Mouse (Mus musculus): ENCODE data around the gene Synj1.

DNA sequence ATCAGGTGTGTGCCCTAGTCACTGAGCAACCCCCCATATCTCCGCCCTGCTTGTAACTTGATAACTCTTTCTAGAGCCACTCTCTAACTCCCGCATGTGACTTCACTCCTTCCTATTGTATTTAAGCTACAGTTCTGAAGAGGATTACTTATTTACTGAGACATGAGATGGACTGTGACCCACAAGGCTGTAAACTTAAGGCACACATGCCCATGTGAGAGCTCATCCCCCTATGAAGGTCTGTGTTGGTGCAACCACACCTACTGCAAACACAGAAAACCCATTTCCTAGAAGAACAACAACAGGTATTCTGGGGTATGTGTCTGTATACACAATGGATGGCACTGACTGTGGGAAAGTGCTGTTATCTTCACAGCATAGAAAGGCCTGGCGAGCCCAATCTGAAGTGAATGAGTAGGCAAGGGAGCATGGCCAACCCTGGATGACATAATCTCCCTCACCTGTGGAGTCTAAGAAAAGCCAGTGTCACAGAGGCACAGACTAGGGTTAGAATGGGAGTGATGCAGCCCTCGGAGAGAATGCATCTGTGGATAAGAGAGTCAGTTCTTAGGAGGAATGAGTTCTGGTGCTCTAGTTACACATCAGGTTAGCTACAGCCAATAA, 6.1 kb downstream of the Synj1 start:
- TF ChIP-seq POLR2A (IDR thresholded peaks at IDR 0.05; ENCODE audit: extremely low read depth, insufficient read depth, low read length) (no peak), CTCF (IDR thresholded peaks at IDR 0.05; ENCODE audit: extremely low read depth, insufficient read depth, low read length) (no peak)
